Mouse (Mus musculus) leukemia stem cell, adult 10-12 weeks (primary cell): ENCODE measurements around the gene Otc. TPM values are rescaled to one million over a fixed set of nuclear protein-coding genes. Genes with fewer than 3 reads are reported as not detected.

Source experiments
- polyA plus RNA-seq: library from polyadenylated mRNA; stranded (reverse); fragments of >175 nt; gene quantifications from 2 replicates; pipeline ENCODE4 v1.2.3, GENCODE M21; 2012; ENCODE audit warnings: low replicate concordance

Gene Otc
- not detected in 2 replicates for polyA plus RNA-seq

DNA sequence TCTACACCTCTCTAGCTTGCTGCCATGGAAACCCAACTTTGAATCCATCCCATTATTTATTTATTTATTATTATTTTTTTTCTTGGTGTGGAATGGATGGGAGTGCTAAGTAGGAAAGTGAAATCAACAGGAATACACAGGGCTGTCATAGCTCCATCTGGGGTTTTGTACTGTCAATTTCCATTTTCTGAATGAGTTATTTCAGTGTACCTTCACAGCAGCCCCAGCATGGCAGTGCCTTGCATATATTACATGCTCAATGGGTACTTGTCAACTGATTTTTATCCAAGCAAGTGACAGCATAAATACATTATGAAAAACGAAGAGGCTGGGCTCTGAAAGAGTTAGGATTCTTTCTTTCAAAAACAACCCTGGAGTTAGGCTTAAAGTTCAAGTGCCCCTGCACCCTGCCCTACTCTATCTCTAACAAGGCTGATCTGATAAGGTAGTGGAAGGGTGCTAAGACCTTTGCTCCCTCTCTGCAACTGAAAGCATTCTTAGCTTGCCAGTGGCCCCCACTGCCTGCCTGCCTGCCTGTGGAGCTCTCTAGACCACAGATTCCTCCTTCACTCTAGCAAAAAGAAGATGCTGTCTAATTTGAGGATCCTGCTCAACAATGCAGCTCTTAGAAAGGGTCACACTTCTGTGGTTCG is at the start of gene Otc:
Gene Otc, plus strand, starts transcription at position 454 of the 653 bp plus-strand sequence.

GRCm38 (mm10) chrX:10216410-10216949 is 35.6 kb upstream of the Otc start, which contains the start of gene Rpgr:
TSS of gene Rpgr (minus strand) at chrX:10216920.

Other genes with a start within 250 kb of the Otc start
- not detected in 2 replicates for gene Srpx, start 134.6 kb upstream of the Otc start, polyA plus RNA-seq
- 0.24 TPM in 1 of 2 replicates, not detected in the other for gene Rpgr, start 35.4 kb upstream of the Otc start, polyA plus RNA-seq
- 2.6 TPM in 1 of 2 replicates, not detected in the other for gene Tspan7, start 232.9 kb downstream of the Otc start, polyA plus RNA-seq